Comparison of ENCODE assay signal across 9 mouse cellular contexts in the genomic region with DNA sequence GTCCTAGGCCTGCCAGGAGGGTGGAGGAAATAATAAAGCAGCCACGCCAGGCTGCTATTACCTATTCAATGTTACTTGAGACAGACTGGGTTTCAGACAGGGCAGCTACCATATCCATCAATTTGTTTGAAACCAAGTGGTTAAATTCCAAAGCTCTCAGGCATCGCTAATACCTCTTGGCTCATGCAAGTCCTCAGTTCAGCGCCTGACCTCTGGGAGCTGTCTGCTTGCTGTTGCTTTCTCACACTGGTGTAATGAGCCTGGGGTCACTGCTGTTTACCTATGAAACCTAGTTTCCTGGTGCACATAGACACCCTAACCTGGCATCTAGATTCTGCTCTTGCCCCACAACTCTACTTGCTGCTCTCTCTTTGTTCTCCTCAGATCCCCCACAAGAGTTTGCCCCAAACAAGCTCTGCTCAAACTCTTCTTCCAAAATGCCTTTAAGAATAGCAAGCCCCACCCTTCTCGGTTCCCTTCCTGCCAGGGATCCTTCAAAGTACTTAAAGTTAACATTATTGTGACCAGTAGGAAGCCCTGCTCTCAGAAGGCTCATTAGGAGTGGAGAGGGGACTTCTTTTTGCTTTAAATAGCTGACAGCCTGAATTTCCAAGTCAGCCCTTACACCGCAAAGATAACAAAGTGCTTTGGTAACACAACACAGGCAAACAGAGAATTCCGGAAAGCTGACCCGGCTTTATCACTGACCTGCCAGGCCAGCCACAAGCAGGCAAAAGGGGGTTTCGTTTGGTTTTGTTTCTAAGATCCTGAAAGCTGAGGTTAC.
DNase-seq lines count a peak whose midpoint lies in the region; ATAC-seq and TF ChIP-seq lines count a peak whose summit lies in the region.
"Had no signal": no experiment of that assay in that cellular context is flagged by ENCODE, and none has a peak within 500 bp of the region (broad histone marks: within the 10 kb centered on the region; RNA-seq: fewer than 3 reads in every experiment).

No protein-coding gene starts in this region.

- no peaks in the 10 kb centered on the region for H3K9me3 ChIP-seq in midbrain, embryonic 10.5 days (replicated peaks)
- H3K9me3 ChIP-seq in midbrain, embryonic 16.5 days (replicated peaks; ENCODE audit: control insufficient read depth, low read length, poor library complexity, severe bottlenecking) = no peaks in the 10 kb centered on the region
- no peaks in the 10 kb centered on the region for H3K9me3 ChIP-seq in stomach, postnatal 0 days (ENCODE audit: control insufficient read depth, low read length)

- peak; percentile 21 for DNase-seq in midbrain, embryonic 10.5 days (ENCODE audit: low spot score)
- peak in 1 of 2 experiments; percentile 24 for DNase-seq in heart, adult 2 months
- peak; percentile 24 to 36 for DNase-seq in kidney, postnatal 36 days
- no peak for DNase-seq in stomach, postnatal 0 days (ENCODE audit: low spot score)
- no peak for DNase-seq in layer of hippocampus, adult 8-10 months (ENCODE audit: low spot score in 2 of 2)
- no peak for DNase-seq in left cerebral cortex, postnatal 36 days (ENCODE audit: low spot score in 2 of 2)
- DNase-seq in ovary, postnatal 36 days (ENCODE audit: low spot score) = no peak
- DNase-seq: gastrocnemius, postnatal 36 days had no signal

- TF ChIP-seq CTCF in heart, adult 2 months (IDR thresholded peaks at IDR 0.05) = no peak
- TF ChIP-seq CTCF in stomach, postnatal 0 days (IDR thresholded peaks at IDR 0.05; ENCODE audit: low read depth) = no peak

- peaks cover 20% of the 10 kb centered on the region for H3K36me3 ChIP-seq in midbrain, embryonic 10.5 days
- H3K36me3 ChIP-seq in midbrain, embryonic 16.5 days (ENCODE audit: control insufficient read depth, insufficient read depth, low read length) = no peaks in the 10 kb centered on the region
- H3K36me3 ChIP-seq in heart, adult 2 months (ENCODE audit: control insufficient read depth, insufficient read depth, low read length) = peaks cover 5% of the 10 kb centered on the region
- no peaks in the 10 kb centered on the region for H3K36me3 ChIP-seq in stomach, postnatal 0 days (ENCODE audit: control insufficient read depth, insufficient read depth, low read length)

- H3K4me2 ChIP-seq in midbrain, embryonic 16.5 days (ENCODE audit: low read length) = no peak overlapping the region
- H3K4me2 ChIP-seq in stomach, postnatal 0 days (replicated peaks; ENCODE audit: low read depth) = no peak overlapping the region

- intact Hi-C loops in heart, adult 2 months (cut with DNase I) = loop anchor here (5.0 kb wide), 1 partner anchor 37 kb away; no protein-coding TSS in a partner anchor
- intact Hi-C loops in left cerebral cortex, postnatal 36 days (cut with DNase I) = no loop called here

- H3K4me3 ChIP-seq in midbrain, embryonic 10.5 days = no peak overlapping the region
- H3K4me3 ChIP-seq in midbrain, embryonic 16.5 days (ENCODE audit: low read depth, low read length) = no peak overlapping the region
- no peak overlapping the region for H3K4me3 ChIP-seq in heart, adult 2 months
- H3K4me3 ChIP-seq in stomach, postnatal 0 days (ENCODE audit: low read depth, low read length) = no peak overlapping the region

- H3K27me3 ChIP-seq in midbrain, embryonic 10.5 days (ENCODE audit: low read depth, poor library complexity, severe bottlenecking) = peaks cover 32% of the 10 kb centered on the region
- H3K27me3 ChIP-seq in midbrain, embryonic 16.5 days (ENCODE audit: control insufficient read depth, insufficient read depth, low read depth, low read length) = no peaks in the 10 kb centered on the region; the same call in 1 of the 2 replicates
- H3K27me3 ChIP-seq in heart, adult 2 months (ENCODE audit: control insufficient read depth, insufficient read depth, low read length) = no peaks in the 10 kb centered on the region
- no peaks in the 10 kb centered on the region for H3K27me3 ChIP-seq in stomach, postnatal 0 days (ENCODE audit: control insufficient read depth, insufficient read depth, low read length)

- H3K9ac ChIP-seq in midbrain, embryonic 16.5 days (ENCODE audit: low read depth, low read length) = no peak overlapping the region
- peak overlapping the region; percentile 39 for H3K9ac ChIP-seq in heart, adult 2 months (ENCODE audit: low read depth, low read length)
- H3K9ac ChIP-seq in stomach, postnatal 0 days (ENCODE audit: low read length) = no peak overlapping the region

- TF ChIP-seq POLR2A in heart, adult 2 months (IDR thresholded peaks at IDR 0.05; ENCODE audit: insufficient read depth, low read depth, low read length) = no peak

- no peaks in the 10 kb centered on the region for H3K79me2 ChIP-seq in heart, adult 2 months (replicated peaks; ENCODE audit: control insufficient read depth, insufficient read depth, low read length)

- ATAC-seq in midbrain, embryonic 16.5 days = no peak
- no peak for ATAC-seq in stomach, postnatal 0 days (ENCODE audit: low FRiP score, low TSS enrichment)

- peaks cover 60% of the 10 kb centered on the region for H3K4me1 ChIP-seq in midbrain, embryonic 10.5 days
- H3K4me1 ChIP-seq in midbrain, embryonic 16.5 days (ENCODE audit: control insufficient read depth, insufficient read depth, low read length) = peaks cover 9% of the 10 kb centered on the region; the same call in 1 of the 2 replicates
- H3K4me1 ChIP-seq in heart, adult 2 months (ENCODE audit: control insufficient read depth, insufficient read depth, low read length) = peaks cover 10% of the 10 kb centered on the region
- peaks cover 6% of the 10 kb centered on the region; the same call in 1 of the 2 replicates for H3K4me1 ChIP-seq in stomach, postnatal 0 days (replicated peaks; ENCODE audit: control insufficient read depth, insufficient read depth)

- H3K27ac ChIP-seq in midbrain, embryonic 10.5 days (replicated peaks) = no peak overlapping the region
- no peak overlapping the region for H3K27ac ChIP-seq in midbrain, embryonic 16.5 days (ENCODE audit: low read length)
- H3K27ac ChIP-seq in heart, adult 2 months = peak overlapping the region; percentile 57
- peak overlapping the region; percentile 58 for H3K27ac ChIP-seq in stomach, postnatal 0 days (replicated peaks)

- TF ChIP-seq EP300 in heart, adult 2 months (IDR thresholded peaks at IDR 0.05; ENCODE audit: insufficient read depth, low read depth, low read length) = no peak
- TF ChIP-seq EP300 in stomach, postnatal 0 days (optimal IDR thresholded peaks at IDR 0.05) = no peak

- 31% methylated on average over 8 of the region's 8 CpGs for WGBS in midbrain, embryonic 10.5 days
- 43% methylated on average over 8 of the region's 8 CpGs for WGBS in midbrain, embryonic 16.5 days
- 18% methylated on average over 8 of the region's 8 CpGs for WGBS in heart, adult 2 months
- 24% methylated on average over 8 of the region's 8 CpGs for WGBS in stomach, postnatal 0 days

Comparison
In these comparisons a context has a peak if more than half of its experiments do, and no peak if none do; other contexts are left out.
1. DNase-seq: peak in midbrain, embryonic 10.5 days (single experiment) and kidney, postnatal 36 days (2 of 2); none in stomach, postnatal 0 days (single experiment), layer of hippocampus, adult 8-10 months (0 of 2), left cerebral cortex, postnatal 36 days (0 of 2) and ovary, postnatal 36 days (single experiment).
2. H3K27ac ChIP-seq: peak in heart, adult 2 months (single experiment) and stomach, postnatal 0 days (single experiment); none in midbrain, embryonic 10.5 days (single experiment) and midbrain, embryonic 16.5 days (single experiment).